12 mouse cellular contexts compared by ENCODE assay signal in genomic region chr2:138047781-138048201, GRCm38 (mm10).
A peak's percentile ranks its signal among the peaks of the same experiment; 100 is the strongest.
DNase-seq lines count a peak whose midpoint lies in the region; ATAC-seq and TF ChIP-seq lines count a peak whose summit lies in the region.
"Had no signal": no experiment of that assay in that cellular context is flagged by ENCODE, and none has a peak within 500 bp of the region (broad histone marks: within the 10 kb centered on the region; RNA-seq: fewer than 3 reads in every experiment).

No protein-coding gene starts in this region.

- no peaks in the 10 kb centered on the region for H3K4me1 ChIP-seq in neural tube, embryonic 12.5 days
- no peaks in the 10 kb centered on the region for H3K4me1 ChIP-seq in thymus, adult 2 months (replicated peaks; ENCODE audit: control insufficient read depth, insufficient read depth, low read length)

- no peak for TF ChIP-seq CTCF in thymus, adult 2 months (IDR thresholded peaks at IDR 0.05; ENCODE audit: borderline replicate concordance, control insufficient read depth, extremely low read depth, insufficient read depth, low read length, poor library complexity)

- no peak overlapping the region for H3K4me2 ChIP-seq in neural tube, embryonic 12.5 days (replicated peaks)
- H3K4me2 ChIP-seq: lung, embryonic 15.5 days had no signal

- no peaks in the 10 kb centered on the region for H3K36me3 ChIP-seq in neural tube, embryonic 12.5 days
- H3K36me3 ChIP-seq in thymus, adult 2 months (ENCODE audit: control insufficient read depth, insufficient read depth, low read length): no peaks in the 10 kb centered on the region
- H3K36me3 ChIP-seq: lung, embryonic 15.5 days had no signal

- H3K27me3 ChIP-seq in neural tube, embryonic 12.5 days (replicated peaks): no peaks in the 10 kb centered on the region
- no peaks in the 10 kb centered on the region for H3K27me3 ChIP-seq in thymus, adult 2 months (ENCODE audit: control insufficient read depth, insufficient read depth, low read length)
- H3K27me3 ChIP-seq: lung, embryonic 15.5 days had no signal

- WGBS in neural tube, embryonic 12.5 days: 55% methylated on average over 11 of the region's 11 CpGs
- 81% methylated on average over 11 of the region's 11 CpGs for WGBS in thymus, adult 2 months

- H3K27ac ChIP-seq in neural tube, embryonic 12.5 days: no peak overlapping the region
- no peak overlapping the region for H3K27ac ChIP-seq in thymus, adult 2 months (ENCODE audit: control insufficient read depth, insufficient read depth, low read length)
- H3K27ac ChIP-seq: lung, embryonic 15.5 days had no signal

- H3K4me3 ChIP-seq in neural tube, embryonic 12.5 days: no peak overlapping the region
- H3K4me3 ChIP-seq in thymus, adult 2 months (ENCODE audit: control insufficient read depth, insufficient read depth, low read length): no peak overlapping the region
- H3K4me3 ChIP-seq: erythroblast, embryonic 14.5 days; lung, embryonic 15.5 days had no signal

- peak; percentile 29; the same call in 1 of the 2 replicates for ATAC-seq in neural tube, embryonic 12.5 days (ENCODE audit: low FRiP score, low read depth)

- peak; percentile 26 to 27 for DNase-seq in frontal cortex, postnatal 36 days (ENCODE audit: low spot score in 2 of 2)
- DNase-seq in frontal cortex, postnatal 10 days (ENCODE audit: low spot score in 2 of 2): no peak
- no peak for DNase-seq in neural tube, embryonic 10.5 days (ENCODE audit: extremely low spot score, low spot score)
- DNase-seq in layer of hippocampus, postnatal 10 days (ENCODE audit: low spot score in 2 of 2): peak; percentile 57 to 65
- no peak for DNase-seq in adipocyte (ENCODE audit: low spot score)
- no peak for DNase-seq in thymus, postnatal 0 days (ENCODE audit: low spot score)
- no peak for DNase-seq in thymus, adult 2 months
- DNase-seq: adrenal gland, postnatal 14 days; kidney, postnatal 14 days had no signal

- no peaks in the 10 kb centered on the region for H3K9me3 ChIP-seq in neural tube, embryonic 12.5 days
- H3K9me3 ChIP-seq: lung, embryonic 15.5 days had no signal

- no peak overlapping the region for H3K9ac ChIP-seq in neural tube, embryonic 12.5 days
- H3K9ac ChIP-seq: lung, embryonic 15.5 days had no signal

- TF ChIP-seq POLR2A in thymus, adult 2 months (IDR thresholded peaks at IDR 0.05; ENCODE audit: control insufficient read depth, extremely low read depth, insufficient read depth, low read length, poor library complexity): no peak

Comparison
In these comparisons a context has a peak if more than half of its experiments do, and no peak if none do; other contexts are left out.
1. DNase-seq: peak in frontal cortex, postnatal 36 days (2 of 2) and layer of hippocampus, postnatal 10 days (2 of 2); none in frontal cortex, postnatal 10 days (0 of 2), neural tube, embryonic 10.5 days (single experiment), adipocyte (single experiment), thymus, postnatal 0 days (single experiment) and thymus, adult 2 months (single experiment).